Mouse (Mus musculus) granulocyte monocyte progenitor cell, adult 5-6 weeks (primary cell): ENCODE results near the gene Tubd1. TPM values are rescaled to one million over a fixed set of nuclear protein-coding genes. Genes with fewer than 3 reads are reported as not detected.
"Not testable (repeated sequence)": the region's sequence is repeated elsewhere in the genome, so short reads cannot be mapped to it uniquely, and the experiment has no call there.

Source experiments
- ATAC-seq: replicated peaks from 2 replicates; pipeline ENCODE4 v1.8.0; 2016; ENCODE audit warnings: mild to moderate bottlenecking, moderate TSS enrichment, inconsistent platforms; ENCODE audit not compliant: poor library complexity, severe bottlenecking
- total RNA-seq, 2 experiments: library from RNA; stranded (forward) in 1 of 2; stranded (reverse) in 1 of 2; fragments of 200-712, 200-1000 nt in 1 of 2; fragments of >200 nt in 1 of 2; fragmentation: Nextera tagmentation in 1 of 2; gene quantifications; 2 replicates each; pipeline ENCODE4 v1.2.3; 2014 to 2017

Tubd1 gene
- total RNA-seq (2014; fragmentation: Nextera tagmentation), result 10.9 and 12.9 TPM in 2 replicates
- total RNA-seq (2017), result 10.3 and 11.5 TPM in 2 replicates

- ATAC-seq, result peak; percentile 89
Observed at GRCm38 (mm10) chr11:86544639-86545299, at the start of gene Tubd1, which contains the start of gene Rps6kb1. Gene Tubd1, plus strand, starts transcription at chr11:86544991. Gene Rps6kb1, minus strand, starts transcription at chr11:86544805.

GRCm38 (mm10) chr11:86497356-86497755 is 47.4 kb upstream of the Tubd1 start:
- ATAC-seq, result no peak

- no peak for ATAC-seq
Observed at GRCm38 (mm10) chr11:86497908-86498307, 46.9 kb upstream of the Tubd1 start.

- ATAC-seq, result no peak
Observed at GRCm38 (mm10) chr11:86500795-86501194, 44.0 kb upstream of the Tubd1 start.

- ATAC-seq, result no peak
Observed at GRCm38 (mm10) chr11:86503121-86503520, 41.7 kb upstream of the Tubd1 start.

GRCm38 (mm10) chr11:86507334-86507733 is 37.5 kb upstream of the Tubd1 start:
- ATAC-seq, result no peak

- no peak for ATAC-seq
Observed at GRCm38 (mm10) chr11:86507991-86508390, 36.8 kb upstream of the Tubd1 start.

GRCm38 (mm10) chr11:86516620-86517019 is 28.2 kb upstream of the Tubd1 start:
- no peak for ATAC-seq

GRCm38 (mm10) chr11:86517229-86517628 is 27.6 kb upstream of the Tubd1 start:
- ATAC-seq, result no peak

GRCm38 (mm10) chr11:86519751-86520150 is 25.0 kb upstream of the Tubd1 start:
- ATAC-seq, result no peak

GRCm38 (mm10) chr11:86527528-86527927 is 17.3 kb upstream of the Tubd1 start:
- no peak for ATAC-seq

GRCm38 (mm10) chr11:86532834-86533233 is 12.0 kb upstream of the Tubd1 start:
- ATAC-seq, result peak; percentile 58

GRCm38 (mm10) chr11:86533302-86533701 is 11.5 kb upstream of the Tubd1 start:
- not testable (repeated sequence) for ATAC-seq

- peak; percentile 33; the same call in 1 of the 2 replicates for ATAC-seq
Observed at GRCm38 (mm10) chr11:86534201-86534910, 10.4 kb upstream of the Tubd1 start.

GRCm38 (mm10) chr11:86538786-86539185 is 6.0 kb upstream of the Tubd1 start:
- ATAC-seq, result no peak

- ATAC-seq, result no peak
Observed at GRCm38 (mm10) chr11:86539716-86540475, 4.9 kb upstream of the Tubd1 start.

- no peak for ATAC-seq
Observed at GRCm38 (mm10) chr11:86540476-86540845, 4.3 kb upstream of the Tubd1 start.

GRCm38 (mm10) chr11:86542851-86543250 is 1.9 kb upstream of the Tubd1 start:
- no peak for ATAC-seq

GRCm38 (mm10) chr11:86543960-86544638 is 692 bp upstream of the Tubd1 start:
- no peak for ATAC-seq

GRCm38 (mm10) chr11:86545556-86545955 is 765 bp downstream of the Tubd1 start:
- ATAC-seq, result no peak
